Mouse (Mus musculus): ENCODE data around the gene Dlgap1. TPM values are rescaled to one million over a fixed set of nuclear protein-coding genes. Genes with fewer than 3 reads are reported as not detected.
A peak's percentile ranks its signal among the peaks of the same experiment; 100 is the strongest.

The Dlgap1 gene
- polyA plus RNA-seq, 1 experiment: 0.26 TPM

DNA sequence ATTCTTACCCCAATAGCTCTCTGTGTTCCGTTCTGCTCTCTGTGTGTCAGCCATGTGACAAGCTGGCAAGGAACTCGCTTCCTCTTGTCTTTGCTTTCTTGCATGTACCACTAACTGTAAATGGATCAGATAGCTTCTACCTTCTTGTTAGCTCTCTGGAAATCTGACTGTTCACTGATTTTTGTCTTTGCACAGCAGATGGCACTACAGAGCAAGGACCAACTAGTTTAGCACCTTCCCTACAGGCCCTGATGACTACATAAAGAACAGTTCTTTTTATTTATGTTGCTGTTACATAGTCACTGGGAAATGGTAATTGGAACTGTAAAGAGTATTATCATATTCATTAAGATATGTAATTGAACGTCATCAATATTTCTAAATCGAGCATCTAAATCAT lies 408.1 kb downstream of the Dlgap1 start:
- no peak for TF ChIP-seq POLR2A (IDR thresholded peaks at IDR 0.05; ENCODE audit: low read depth, low read length)
- TF ChIP-seq CTCF (IDR thresholded peaks at IDR 0.05; ENCODE audit: borderline replicate concordance, insufficient read depth, low read length): no peak
- no peak overlapping the region for H3K4me3 ChIP-seq (ENCODE audit: insufficient read depth, low read length)
- H3K27ac ChIP-seq (ENCODE audit: insufficient read depth, low read length): no peak overlapping the region
- no peaks in the 10 kb centered on the region for H3K4me1 ChIP-seq (ENCODE audit: control insufficient read depth, insufficient read depth, low read length)

DNA sequence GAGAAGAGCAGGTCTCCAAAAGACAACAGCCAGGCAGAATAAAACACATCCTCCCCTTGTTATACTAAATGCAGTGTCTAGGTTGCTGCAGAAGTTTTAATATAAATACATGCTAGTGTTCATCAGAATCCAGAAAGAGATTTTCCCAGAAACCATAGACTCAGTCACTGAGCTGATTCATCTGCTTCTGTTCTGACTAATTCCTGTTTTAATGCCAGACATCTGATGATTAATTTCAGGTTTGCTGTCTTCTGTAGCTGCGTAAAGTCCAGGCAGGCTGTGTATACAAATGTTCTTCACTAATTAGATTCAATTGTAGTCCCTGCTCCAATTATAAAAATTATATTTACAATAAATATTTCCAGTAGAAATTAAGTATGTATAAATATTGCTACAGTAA lies 419.6 kb downstream of the Dlgap1 start:
- H3K27ac ChIP-seq (ENCODE audit: insufficient read depth, low read length): peak overlapping the region; percentile 57
- H3K4me1 ChIP-seq (ENCODE audit: control insufficient read depth, insufficient read depth, low read length): peaks cover 3% of the 10 kb centered on the region
- no peak overlapping the region for H3K4me3 ChIP-seq (ENCODE audit: insufficient read depth, low read length)
- TF ChIP-seq CTCF (IDR thresholded peaks at IDR 0.05; ENCODE audit: borderline replicate concordance, insufficient read depth, low read length) (no peak), POLR2A (IDR thresholded peaks at IDR 0.05; ENCODE audit: low read depth, low read length) (no peak)

DNA sequence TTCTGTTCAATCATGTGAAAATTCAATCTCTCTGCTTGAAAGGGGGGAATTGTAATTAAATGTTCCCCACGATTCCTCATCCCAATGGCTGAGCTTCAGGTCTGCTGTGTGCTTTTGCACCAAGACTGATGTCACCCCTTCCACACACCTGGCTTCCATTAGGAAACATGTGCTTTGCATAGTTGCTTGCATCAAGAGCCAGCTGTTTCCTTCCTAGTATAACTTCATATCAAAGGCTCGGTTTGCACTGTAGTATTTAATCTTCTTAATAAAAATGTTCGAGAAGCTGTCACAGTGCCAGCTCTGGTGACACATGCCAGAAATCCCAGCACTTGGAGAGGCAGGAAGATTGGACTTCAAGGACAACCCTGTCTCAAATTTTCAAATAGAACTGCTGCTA lies 428.3 kb downstream of the Dlgap1 start:
- Histone ChIP-seq H3K4me3 (ENCODE audit: insufficient read depth, low read length) (no peak overlapping the region), H3K27ac (ENCODE audit: insufficient read depth, low read length) (no peak overlapping the region), H3K4me1 (ENCODE audit: control insufficient read depth, insufficient read depth, low read length) (peaks cover 2% of the 10 kb centered on the region; the same call in 1 of the 2 replicates)
- TF ChIP-seq CTCF (IDR thresholded peaks at IDR 0.05; ENCODE audit: borderline replicate concordance, insufficient read depth, low read length) (no peak), POLR2A (IDR thresholded peaks at IDR 0.05; ENCODE audit: low read depth, low read length) (no peak)

DNA sequence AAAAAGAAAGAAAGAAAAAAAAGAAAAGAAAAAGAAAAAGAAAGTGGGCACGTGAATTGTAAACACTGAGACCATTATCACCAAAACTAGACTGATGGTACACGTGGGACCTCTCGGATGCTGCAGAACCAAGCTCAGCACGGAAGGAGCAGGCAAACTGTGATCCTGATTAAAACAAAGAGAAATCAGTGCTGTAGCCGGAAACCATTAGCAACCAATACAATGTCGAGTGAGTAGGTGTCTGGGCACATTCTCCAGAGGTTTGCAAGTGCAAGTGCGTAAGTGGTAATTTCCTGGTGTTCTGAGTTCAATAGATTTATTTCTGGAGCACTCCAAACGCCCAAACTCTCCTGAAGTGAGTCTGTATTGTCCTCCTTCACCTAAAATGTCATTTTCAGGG lies 428.8 kb downstream of the Dlgap1 start:
- Histone ChIP-seq H3K4me1 (ENCODE audit: control insufficient read depth, insufficient read depth, low read length) (peaks cover 2% of the 10 kb centered on the region; the same call in 1 of the 2 replicates), H3K4me3 (ENCODE audit: insufficient read depth, low read length) (no peak overlapping the region), H3K27ac (ENCODE audit: insufficient read depth, low read length) (0 out of 2 replicates have a peak overlapping the region, but pooled peaks have one; percentile 2)
- no peak for TF ChIP-seq CTCF (IDR thresholded peaks at IDR 0.05; ENCODE audit: borderline replicate concordance, insufficient read depth, low read length)
- TF ChIP-seq POLR2A (IDR thresholded peaks at IDR 0.05; ENCODE audit: low read depth, low read length): no peak

- Histone ChIP-seq H3K4me1 (ENCODE audit: control insufficient read depth, insufficient read depth, low read length) (peaks cover 2% of the 10 kb centered on the region; the same call in 1 of the 2 replicates), H3K27ac (ENCODE audit: insufficient read depth, low read length) (no peak overlapping the region), H3K4me3 (ENCODE audit: insufficient read depth, low read length) (no peak overlapping the region)
- TF ChIP-seq POLR2A (IDR thresholded peaks at IDR 0.05; ENCODE audit: low read depth, low read length) (no peak), CTCF (IDR thresholded peaks at IDR 0.05; ENCODE audit: borderline replicate concordance, insufficient read depth, low read length) (no peak)
Observed at GRCm38 (mm10) chr17:70401909-70402308, 433.0 kb downstream of the Dlgap1 start.

DNA sequence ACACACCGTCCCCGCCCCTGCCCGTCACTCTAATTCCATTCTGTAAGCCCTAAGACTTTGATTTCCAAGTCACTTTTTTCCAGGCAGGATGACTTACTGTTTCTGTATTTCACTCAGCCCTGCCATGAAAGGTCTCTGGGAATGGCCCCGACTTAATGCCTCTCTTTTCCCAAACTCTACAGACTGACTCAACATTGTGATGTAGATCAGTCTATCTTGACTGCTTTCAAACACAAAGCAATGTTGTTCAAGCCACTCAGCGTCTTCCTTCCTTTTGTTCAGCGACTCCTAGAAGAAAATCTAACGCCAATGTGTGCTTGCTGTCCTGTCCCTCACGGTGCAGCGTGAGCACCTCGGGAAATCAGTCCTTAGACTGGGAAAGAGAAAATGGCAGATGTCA lies 434.9 kb downstream of the Dlgap1 start:
- no peak for TF ChIP-seq POLR2A (IDR thresholded peaks at IDR 0.05; ENCODE audit: low read depth, low read length)
- TF ChIP-seq CTCF (IDR thresholded peaks at IDR 0.05; ENCODE audit: borderline replicate concordance, insufficient read depth, low read length): no peak
- Histone ChIP-seq H3K27ac (ENCODE audit: insufficient read depth, low read length) (no peak overlapping the region), H3K4me1 (ENCODE audit: control insufficient read depth, insufficient read depth, low read length) (no peaks in the 10 kb centered on the region), H3K4me3 (ENCODE audit: insufficient read depth, low read length) (no peak overlapping the region)

GRCm38 (mm10) chr17:70414202-70414601 lies 445.3 kb downstream of the Dlgap1 start:
- no peak for TF ChIP-seq CTCF (IDR thresholded peaks at IDR 0.05; ENCODE audit: borderline replicate concordance, insufficient read depth, low read length)
- TF ChIP-seq POLR2A (IDR thresholded peaks at IDR 0.05; ENCODE audit: low read depth, low read length): no peak
- Histone ChIP-seq H3K27ac (ENCODE audit: insufficient read depth, low read length) (no peak overlapping the region), H3K4me1 (ENCODE audit: control insufficient read depth, insufficient read depth, low read length) (no peaks in the 10 kb centered on the region; the same call in 1 of the 2 replicates), H3K4me3 (ENCODE audit: insufficient read depth, low read length) (no peak overlapping the region)

DNA sequence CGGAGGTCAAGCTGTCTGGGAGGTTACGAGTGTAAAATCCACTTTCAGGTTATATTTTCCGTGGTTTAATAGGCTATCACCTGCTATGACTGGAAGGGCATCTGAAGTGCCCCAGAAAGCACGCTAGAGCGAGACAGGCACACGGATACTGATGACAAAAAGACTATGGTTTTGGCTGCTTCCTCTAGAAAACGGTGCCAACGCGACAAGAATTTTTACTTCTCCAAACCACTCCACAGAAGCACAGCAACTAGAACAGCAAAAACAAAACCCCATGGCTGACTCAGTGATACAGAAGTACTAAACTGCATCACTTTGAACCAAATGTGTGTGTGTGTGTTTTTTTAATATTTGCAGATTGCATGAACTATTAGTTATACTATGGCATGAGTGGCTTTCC lies 459.0 kb downstream of the Dlgap1 start:
- H3K4me1 ChIP-seq (ENCODE audit: control insufficient read depth, insufficient read depth, low read length): no peaks in the 10 kb centered on the region

GRCm38 (mm10) chr17:70429746-70430451 lies 461.0 kb downstream of the Dlgap1 start:
- H3K4me3 ChIP-seq (ENCODE audit: insufficient read depth, low read length): no peak overlapping the region
- no peaks in the 10 kb centered on the region for H3K4me1 ChIP-seq (ENCODE audit: control insufficient read depth, insufficient read depth, low read length)
- TF ChIP-seq POLR2A (IDR thresholded peaks at IDR 0.05; ENCODE audit: low read depth, low read length) (no peak), CTCF (IDR thresholded peaks at IDR 0.05; ENCODE audit: borderline replicate concordance, insufficient read depth, low read length) (peak; percentile 90; the same call in 1 of the 2 replicates)
- no peak overlapping the region for H3K27ac ChIP-seq (ENCODE audit: insufficient read depth, low read length)

More for the DNA sequence above, 459.0 kb downstream of the Dlgap1 start:
- H3K4me3 ChIP-seq (ENCODE audit: insufficient read depth, low read length): no peak overlapping the region
- H3K27ac ChIP-seq (ENCODE audit: insufficient read depth, low read length): no peak overlapping the region
- TF ChIP-seq CTCF (IDR thresholded peaks at IDR 0.05; ENCODE audit: borderline replicate concordance, insufficient read depth, low read length) (no peak), POLR2A (IDR thresholded peaks at IDR 0.05; ENCODE audit: low read depth, low read length) (no peak)

DNA sequence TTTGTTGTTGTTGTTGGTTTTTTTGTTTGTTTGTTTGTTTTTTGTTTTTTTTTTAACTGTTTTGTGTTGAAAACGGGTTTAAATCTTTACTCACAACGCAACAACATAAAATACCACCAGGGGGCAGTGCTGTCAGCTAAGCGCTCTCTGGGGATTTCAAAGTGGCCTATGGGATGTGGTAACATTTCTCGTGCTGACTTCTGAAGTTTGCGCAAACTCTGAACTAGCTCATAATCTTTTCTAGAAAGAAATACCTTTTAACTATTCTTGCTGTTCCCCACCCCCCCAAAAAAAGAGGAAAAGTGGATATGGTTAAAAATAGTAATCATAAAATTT lies 461.5 kb downstream of the Dlgap1 start:
- Histone ChIP-seq H3K27ac (ENCODE audit: insufficient read depth, low read length) (no peak overlapping the region), H3K4me1 (ENCODE audit: control insufficient read depth, insufficient read depth, low read length) (no peaks in the 10 kb centered on the region), H3K4me3 (ENCODE audit: insufficient read depth, low read length) (no peak overlapping the region)
- TF ChIP-seq CTCF (IDR thresholded peaks at IDR 0.05; ENCODE audit: borderline replicate concordance, insufficient read depth, low read length) (no peak), POLR2A (IDR thresholded peaks at IDR 0.05; ENCODE audit: low read depth, low read length) (no peak)

Measured in embryonic fibroblast, embryonic 13.5 days (primary cell).